Mouse (Mus musculus) embryo, embryonic 10.5 days (tissue): ENCODE measurements around the gene Olfr458.
"Not testable (repeated sequence)": the region's sequence is repeated elsewhere in the genome, so short reads cannot be mapped to it uniquely, and the experiment has no call there.

Experiments used
- DNase-seq: peaks from one replicate; pipeline ENCODE4 v3.0.0-alpha.2; 2015; ENCODE audit warnings: low spot score

The Olfr458 gene

GRCm38 (mm10) chr6:42465096-42465495 is at the start of gene Olfr458:
Gene Olfr458 (minus strand): TSS chr6:42465196.
- DNase-seq, result no peak

DNA sequence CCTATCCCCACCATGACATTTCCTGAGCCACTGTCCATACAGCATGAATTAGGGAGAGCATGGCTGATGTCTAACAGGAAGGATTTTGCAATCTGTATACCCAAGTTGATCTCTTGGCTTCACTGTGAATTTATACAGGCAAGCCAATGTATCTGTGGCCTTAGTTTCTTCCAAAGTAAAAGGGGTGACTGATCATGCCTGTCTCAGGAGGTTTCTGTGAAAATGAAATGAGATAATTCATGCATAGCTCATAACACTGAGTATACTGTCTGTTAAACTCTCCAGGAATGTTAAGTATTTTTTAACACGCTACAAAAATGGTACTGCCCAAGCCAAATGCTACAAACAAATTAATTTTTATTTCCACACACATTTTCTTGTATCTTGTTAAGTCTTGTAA is 48.5 kb upstream of the Olfr458 start:
- DNase-seq, result no peak

DNA sequence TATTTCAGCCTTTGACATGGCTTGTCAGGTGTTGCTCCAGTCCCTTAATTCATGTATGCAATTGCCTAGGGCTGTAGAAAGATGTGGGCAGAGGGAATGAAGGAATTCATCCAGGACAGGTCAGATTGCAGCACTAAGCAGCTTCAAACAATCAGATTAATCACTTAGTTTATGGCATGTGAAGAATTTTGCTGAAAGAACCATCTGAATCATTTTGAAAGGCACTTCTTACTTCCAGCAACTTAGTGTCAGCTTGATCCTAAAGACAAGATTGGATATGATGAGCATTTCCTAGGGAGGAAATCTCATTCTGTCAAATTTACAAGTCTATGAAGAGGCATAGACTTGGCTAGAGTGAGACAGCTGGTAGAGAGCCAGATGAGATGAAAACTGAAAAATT is 44.3 kb upstream of the Olfr458 start:
- no peak for DNase-seq

GRCm38 (mm10) chr6:42503478-42503877 is 38.5 kb upstream of the Olfr458 start:
- no peak for DNase-seq

DNA sequence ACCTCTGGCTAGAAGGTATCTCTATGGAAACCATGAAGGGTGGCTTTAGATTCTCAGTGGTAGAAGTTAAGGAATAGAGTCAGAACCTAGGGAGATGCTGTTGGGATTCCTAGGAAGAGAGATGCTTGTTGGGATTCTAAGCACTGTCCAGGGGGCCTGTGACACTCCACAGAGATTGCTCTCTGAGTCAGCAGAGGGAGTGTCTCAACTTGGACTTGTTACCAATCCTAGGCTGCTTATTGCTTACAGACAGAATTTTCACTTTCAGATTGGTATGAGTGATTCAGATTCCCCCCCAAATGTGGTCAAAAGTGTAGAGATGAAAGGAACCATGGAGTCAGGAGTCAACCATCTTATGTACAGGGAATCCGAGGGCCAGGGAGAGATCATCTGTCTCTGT is 24.7 kb upstream of the Olfr458 start:
- no peak for DNase-seq

DNA sequence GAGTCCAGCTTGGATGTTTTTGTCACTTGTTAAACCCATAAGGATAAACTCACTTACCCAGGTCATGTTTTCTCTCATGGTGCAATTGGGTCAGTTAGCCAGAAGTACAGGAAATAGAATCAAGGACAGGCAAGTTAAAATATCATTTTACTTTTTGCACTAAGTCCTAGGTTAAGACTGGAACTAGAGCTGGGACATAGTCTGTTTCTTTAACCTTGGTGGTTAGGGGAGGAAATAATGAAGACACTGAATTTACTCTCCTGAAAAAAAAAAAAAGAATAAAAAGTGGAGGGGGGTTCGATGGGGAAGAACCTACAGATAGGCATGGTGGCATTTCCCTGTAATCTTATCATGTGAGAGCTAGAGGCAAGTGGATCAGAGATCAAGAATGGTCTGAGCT is 22.1 kb upstream of the Olfr458 start, which contains the start of gene Olfr456:
TSS of gene Olfr456 (minus strand) at position 101 of the 400 bp plus-strand sequence.
- DNase-seq, result no peak

DNA sequence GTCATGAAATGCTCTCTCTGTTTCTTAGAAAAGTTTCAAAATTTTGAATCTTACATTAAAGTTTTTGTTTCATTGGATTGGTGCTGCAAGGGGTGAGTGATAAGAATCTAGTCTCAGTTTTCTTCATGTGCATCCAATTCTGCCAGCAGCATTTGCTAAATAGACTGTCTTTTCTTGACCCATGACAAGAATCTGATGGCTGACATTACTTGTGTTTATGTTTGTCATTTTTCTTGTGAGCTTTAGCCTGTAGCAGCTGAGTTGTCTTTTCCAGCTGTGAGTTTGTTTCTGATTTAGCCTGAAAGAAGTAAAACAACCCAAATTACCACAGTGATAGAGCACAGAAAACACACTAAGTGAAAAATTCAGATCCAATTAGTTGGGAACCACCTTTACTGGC is 19.6 kb upstream of the Olfr458 start:
- DNase-seq, result no peak

DNA sequence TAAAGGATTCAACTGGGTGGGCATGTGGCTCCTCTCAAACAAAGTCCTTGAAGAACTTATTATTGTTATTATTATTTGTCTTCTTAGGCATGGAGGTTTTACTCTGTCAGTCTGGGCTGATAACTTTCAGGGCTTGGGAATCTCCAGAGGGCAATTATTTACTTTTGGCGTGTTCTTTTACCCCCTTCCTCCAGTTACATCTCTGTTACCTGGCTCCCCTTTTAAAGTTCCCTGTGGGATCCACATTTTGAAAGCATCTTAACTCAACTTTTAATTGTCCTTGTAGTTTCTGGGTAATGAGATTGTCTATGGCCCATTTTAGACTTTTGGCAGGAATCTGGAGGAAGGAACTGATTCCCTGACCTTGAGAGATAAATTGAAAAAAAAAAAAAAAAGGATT is 11.2 kb upstream of the Olfr458 start, which contains the start of gene Olfr457:
TSS of gene Olfr457 (minus strand) at position 101 of the 400 bp plus-strand sequence.
- no peak for DNase-seq

GRCm38 (mm10) chr6:42471298-42471697 is 6.3 kb upstream of the Olfr458 start:
- DNase-seq, result not testable (repeated sequence)

DNA sequence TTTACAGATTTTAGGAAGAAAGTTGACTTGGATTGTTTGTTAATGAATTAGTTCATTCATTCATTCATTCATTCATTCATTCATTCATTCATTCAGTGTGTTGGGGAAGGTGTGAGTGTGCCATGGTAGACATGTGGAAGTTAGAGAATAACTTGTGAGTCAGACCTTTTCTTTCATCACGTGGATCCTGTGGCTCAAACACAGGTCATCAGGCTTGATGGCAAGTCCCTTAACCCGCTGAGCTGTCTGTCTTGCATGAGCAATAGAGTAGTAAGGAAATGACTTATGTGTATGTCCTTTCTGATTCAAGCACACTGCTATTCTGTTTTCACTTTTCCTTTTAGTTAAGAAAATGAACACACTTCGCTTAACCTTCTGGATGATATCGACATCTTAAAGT is 5.5 kb upstream of the Olfr458 start:
- DNase-seq, result no peak

DNA sequence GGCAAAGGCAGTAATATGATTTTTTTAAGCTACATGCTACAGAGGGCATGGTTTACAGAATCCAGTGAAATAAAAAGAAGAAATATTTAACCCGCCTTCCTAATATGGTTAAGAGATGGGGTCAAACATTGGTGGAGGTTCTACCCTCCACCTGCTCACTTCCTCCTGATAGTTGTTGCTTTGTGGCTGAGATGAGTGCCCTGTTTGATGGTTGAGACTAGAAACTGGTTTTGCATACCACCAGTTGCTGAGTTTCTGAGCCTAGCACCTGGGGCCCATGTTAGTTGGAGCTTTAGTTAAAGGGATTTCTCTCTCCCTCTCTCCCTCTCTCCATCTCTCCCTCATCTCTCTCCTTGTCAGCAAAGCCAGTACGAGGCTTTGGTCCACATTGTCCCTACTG is 17.6 kb downstream of the Olfr458 start:
- no peak for DNase-seq

GRCm38 (mm10) chr6:42444491-42444890 is 20.5 kb downstream of the Olfr458 start:
- no peak for DNase-seq

DNA sequence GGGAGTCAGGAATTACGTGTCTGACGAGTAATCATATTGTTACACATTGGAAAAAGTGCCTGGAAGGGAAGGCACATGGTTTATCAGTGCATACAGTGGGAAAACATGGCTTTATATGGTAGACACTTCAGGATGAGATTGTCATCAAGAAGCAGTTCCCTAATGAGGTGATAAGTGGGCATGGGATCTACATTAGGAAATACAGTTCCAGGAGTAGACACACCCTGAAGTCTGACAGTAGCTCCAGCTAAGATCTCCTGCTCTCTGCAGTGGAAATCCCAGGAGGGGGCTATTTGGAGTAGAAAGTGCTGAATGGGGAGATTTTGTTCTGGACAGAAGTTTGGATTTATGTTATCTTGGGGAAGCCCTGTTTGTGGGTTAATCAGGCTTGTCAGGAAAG is 23.6 kb downstream of the Olfr458 start:
- DNase-seq, result no peak

DNA sequence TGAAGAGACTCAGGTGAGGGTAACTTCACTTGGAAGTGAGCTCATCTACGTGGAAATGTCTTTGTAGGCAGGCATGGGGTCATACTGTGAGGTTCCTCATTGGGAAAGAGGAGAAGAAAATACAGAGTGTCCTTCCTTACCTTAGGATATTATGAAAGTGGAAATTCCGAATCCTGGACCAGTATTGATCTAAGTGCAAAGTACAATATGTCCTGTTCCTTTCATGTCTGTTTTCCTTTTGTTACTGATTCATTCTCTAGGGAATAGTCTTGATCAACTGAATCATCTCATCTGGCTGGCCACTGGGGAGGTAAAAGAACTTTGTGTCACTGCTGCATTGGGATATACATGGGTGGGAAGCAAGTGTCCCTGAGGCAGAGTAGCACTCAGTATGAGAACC is 29.5 kb downstream of the Olfr458 start:
- DNase-seq, result no peak

DNA sequence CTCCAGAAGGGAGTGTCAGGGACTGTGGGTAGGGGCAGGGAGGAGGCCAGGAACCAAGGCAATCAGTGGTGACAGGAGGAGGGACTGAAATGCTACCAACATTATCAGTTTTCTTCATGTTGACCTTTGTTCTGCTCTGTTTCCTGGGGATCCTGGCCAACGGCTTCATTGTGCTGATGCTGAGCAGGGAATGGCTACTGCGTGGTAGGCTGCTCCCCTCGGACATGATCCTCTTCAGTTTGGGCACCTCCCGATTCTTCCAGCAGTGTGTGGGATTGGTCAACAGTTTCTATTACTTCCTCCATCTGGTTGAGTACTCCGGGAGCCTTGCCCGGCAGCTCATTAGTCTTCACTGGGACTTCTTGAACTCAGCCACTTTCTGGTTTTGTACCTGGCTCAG is 30.6 kb downstream of the Olfr458 start, which contains the start of gene Tas2r126:
TSS of gene Tas2r126 (plus strand) at position 90 of the 400 bp plus-strand sequence.
- DNase-seq, result no peak

- no peak for DNase-seq
These were observed 31.4 kb downstream of the Olfr458 start for GRCm38 (mm10) chr6:42433554-42433953.

DNA sequence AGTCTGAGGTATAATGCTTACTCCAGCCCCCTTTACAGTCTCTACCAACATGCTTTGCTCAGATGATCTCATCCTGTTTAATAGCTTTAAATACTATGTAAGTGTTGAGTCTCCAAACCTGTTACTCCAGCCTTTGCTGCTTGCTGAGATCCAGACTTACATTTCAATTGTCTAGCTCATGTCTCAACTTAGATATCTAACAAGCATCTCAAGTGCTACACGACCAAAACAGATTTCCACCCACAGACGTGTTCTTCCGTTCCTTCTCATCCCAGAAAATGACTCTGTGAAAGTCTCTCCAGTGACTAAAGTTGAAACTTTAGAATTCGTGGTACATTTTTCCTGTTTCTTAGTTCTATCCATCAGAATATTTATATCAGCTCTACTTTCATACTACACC is 38.7 kb downstream of the Olfr458 start:
- DNase-seq, result no peak

GRCm38 (mm10) chr6:42424472-42424871 is 40.5 kb downstream of the Olfr458 start:
- DNase-seq, result no peak

DNA sequence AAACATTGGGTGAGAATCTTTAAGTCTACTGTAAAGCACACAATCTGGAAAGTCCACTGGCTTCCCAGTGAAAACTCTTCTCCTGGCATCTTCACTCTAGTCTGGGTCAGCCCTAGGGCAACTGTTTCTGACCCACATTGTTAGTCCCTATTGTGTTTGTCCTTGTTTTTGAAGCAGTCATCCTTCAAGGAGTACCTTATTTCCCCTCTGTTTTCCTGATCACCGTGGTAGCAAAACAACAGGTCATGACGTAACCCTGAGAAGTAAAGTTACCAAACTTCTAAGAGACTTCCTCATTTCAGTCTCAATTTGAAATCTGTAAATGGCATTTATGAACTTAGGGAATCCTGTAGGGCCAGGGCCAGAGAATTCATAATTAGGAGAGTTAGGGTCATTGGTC is 43.6 kb downstream of the Olfr458 start:
- no peak for DNase-seq

DNA sequence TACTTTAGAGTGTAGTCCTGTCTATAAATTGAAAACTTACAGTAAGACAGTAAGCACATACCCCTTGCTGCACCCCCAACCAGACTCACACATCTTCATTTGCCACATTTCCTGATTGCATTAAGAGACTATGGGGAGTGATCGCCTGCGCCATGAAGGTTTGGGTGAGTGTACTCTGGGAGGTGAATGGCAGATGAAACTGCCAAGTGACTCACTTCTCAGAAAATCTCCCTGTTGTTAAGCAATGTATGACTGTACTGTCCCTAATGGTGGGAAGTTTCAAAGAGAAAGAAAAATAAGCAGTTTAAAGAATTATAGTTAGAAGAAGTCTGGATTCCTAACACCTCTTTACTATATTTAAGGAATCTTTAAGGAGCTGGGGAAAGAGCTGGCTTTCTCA is 45.6 kb downstream of the Olfr458 start:
- DNase-seq, result no peak
